12 mouse cellular contexts compared by ENCODE assay signal in genomic region chr8:61985703-61986475, GRCm38 (mm10). TPM values are rescaled to one million over a fixed set of nuclear protein-coding genes. Genes with fewer than 3 reads are reported as not detected.
DNase-seq lines count a peak whose midpoint lies in the region; ATAC-seq and TF ChIP-seq lines count a peak whose summit lies in the region.
"Had no signal": no experiment of that assay in that cellular context is flagged by ENCODE, and none has a peak within 500 bp of the region (broad histone marks: within the 10 kb centered on the region; RNA-seq: fewer than 3 reads in every experiment).

No protein-coding gene starts in this region.

- no peak for TF ChIP-seq POLR2A in kidney, adult 2 months (IDR thresholded peaks at IDR 0.05; ENCODE audit: low read depth, low read length)

- no peaks in the 10 kb centered on the region for H3K9me3 ChIP-seq in embryonic facial prominence, embryonic 14.5 days (ENCODE audit: control insufficient read depth, low read length)
- no peaks in the 10 kb centered on the region for H3K9me3 ChIP-seq in embryonic facial prominence, embryonic 10.5 days
- H3K9me3 ChIP-seq in stomach, embryonic 15.5 days: no peaks in the 10 kb centered on the region
- H3K9me3 ChIP-seq in stomach, postnatal 0 days (ENCODE audit: control insufficient read depth, low read length): no peaks in the 10 kb centered on the region
- H3K9me3 ChIP-seq: hindbrain, embryonic 15.5 days; liver, embryonic 12.5 days had no signal

- TF ChIP-seq CTCF in stomach, postnatal 0 days (IDR thresholded peaks at IDR 0.05; ENCODE audit: low read depth): no peak
- TF ChIP-seq CTCF in kidney, adult 2 months (conservative IDR thresholded peaks at IDR 0.05; ENCODE audit: insufficient read depth, insufficient read length, low read depth, low read length): no peak

- TF ChIP-seq EP300 in stomach, postnatal 0 days (optimal IDR thresholded peaks at IDR 0.05): no peak

- H3K9ac ChIP-seq in embryonic facial prominence, embryonic 14.5 days (ENCODE audit: low read depth, low read length): no peak overlapping the region
- no peak overlapping the region for H3K9ac ChIP-seq in stomach, embryonic 15.5 days
- no peak overlapping the region for H3K9ac ChIP-seq in stomach, postnatal 0 days (ENCODE audit: low read length)
- H3K9ac ChIP-seq: hindbrain, embryonic 15.5 days; liver, embryonic 12.5 days had no signal

- no peaks in the 10 kb centered on the region for H3K36me3 ChIP-seq in embryonic facial prominence, embryonic 14.5 days (ENCODE audit: control insufficient read depth, insufficient read depth, low read length)
- H3K36me3 ChIP-seq in embryonic facial prominence, embryonic 10.5 days (replicated peaks): no peaks in the 10 kb centered on the region
- H3K36me3 ChIP-seq in stomach, embryonic 15.5 days: no peaks in the 10 kb centered on the region
- H3K36me3 ChIP-seq in stomach, postnatal 0 days (ENCODE audit: control insufficient read depth, insufficient read depth, low read length): no peaks in the 10 kb centered on the region
- no peaks in the 10 kb centered on the region for H3K36me3 ChIP-seq in kidney, adult 2 months (ENCODE audit: control insufficient read depth, insufficient read depth, low read length)
- H3K36me3 ChIP-seq: hindbrain, embryonic 15.5 days; liver, embryonic 12.5 days had no signal

- no peak overlapping the region for H3K27ac ChIP-seq in embryonic facial prominence, embryonic 14.5 days (replicated peaks; ENCODE audit: low read depth, low read length)
- H3K27ac ChIP-seq in embryonic facial prominence, embryonic 10.5 days (replicated peaks): no peak overlapping the region
- no peak overlapping the region for H3K27ac ChIP-seq in stomach, embryonic 15.5 days
- no peak overlapping the region for H3K27ac ChIP-seq in stomach, postnatal 0 days (replicated peaks)
- H3K27ac ChIP-seq in kidney, adult 2 months (ENCODE audit: insufficient read depth, low read depth, low read length): no peak overlapping the region
- H3K27ac ChIP-seq: hindbrain, embryonic 15.5 days; left cerebral cortex, adult 2 months; liver, embryonic 12.5 days had no signal

- peak; percentile 19 for DNase-seq in embryonic facial prominence, embryonic 14.5 days (ENCODE audit: low spot score)
- no peak for DNase-seq in embryonic facial prominence, embryonic 10.5 days (ENCODE audit: low spot score)
- no peak for DNase-seq in stomach, postnatal 0 days (ENCODE audit: low spot score)
- peak; percentile 40 for DNase-seq in kidney, adult 2 months
- DNase-seq in cerebellum, postnatal 10 days: no peak
- DNase-seq in layer of hippocampus, adult 9-10 months (ENCODE audit: low spot score): no peak
- no peak for DNase-seq in thymus, adult 18-20 months

- no peak for ATAC-seq in embryonic facial prominence, embryonic 14.5 days (ENCODE audit: low read depth)
- ATAC-seq in stomach, embryonic 15.5 days (ENCODE audit: insufficient read depth, low FRiP score, low read depth): peak; percentile 35; the same call in 1 of the 2 replicates
- ATAC-seq in stomach, postnatal 0 days (ENCODE audit: low FRiP score, low TSS enrichment): no peak
- ATAC-seq: forebrain, embryonic 14.5 days; liver, embryonic 12.5 days had no signal

- no peak overlapping the region for H3K4me2 ChIP-seq in embryonic facial prominence, embryonic 14.5 days (ENCODE audit: low read depth, low read length)
- H3K4me2 ChIP-seq in stomach, embryonic 15.5 days: no peak overlapping the region
- no peak overlapping the region for H3K4me2 ChIP-seq in stomach, postnatal 0 days (replicated peaks; ENCODE audit: low read depth)
- H3K4me2 ChIP-seq: hindbrain, embryonic 15.5 days; liver, embryonic 12.5 days had no signal

- 50% methylated on average over 6 of the region's 6 CpGs for WGBS in embryonic facial prominence, embryonic 14.5 days
- WGBS in embryonic facial prominence, embryonic 10.5 days: 55% methylated on average over 6 of the region's 6 CpGs
- WGBS in stomach, embryonic 15.5 days: 26% methylated on average over 6 of the region's 6 CpGs
- 30% methylated on average over 6 of the region's 6 CpGs for WGBS in stomach, postnatal 0 days
- WGBS in kidney, adult 2 months: 25% methylated on average over 6 of the region's 6 CpGs

- H3K27me3 ChIP-seq in embryonic facial prominence, embryonic 14.5 days (replicated peaks; ENCODE audit: control insufficient read depth, insufficient read depth, low read length): no peaks in the 10 kb centered on the region
- no peaks in the 10 kb centered on the region for H3K27me3 ChIP-seq in embryonic facial prominence, embryonic 10.5 days (replicated peaks; ENCODE audit: low read depth, poor library complexity, severe bottlenecking)
- no peaks in the 10 kb centered on the region for H3K27me3 ChIP-seq in stomach, embryonic 15.5 days (replicated peaks)
- H3K27me3 ChIP-seq in stomach, postnatal 0 days (ENCODE audit: control insufficient read depth, insufficient read depth, low read length): no peaks in the 10 kb centered on the region
- H3K27me3 ChIP-seq in kidney, adult 2 months (replicated peaks; ENCODE audit: control insufficient read depth, insufficient read depth, low read length): no peaks in the 10 kb centered on the region
- H3K27me3 ChIP-seq: hindbrain, embryonic 15.5 days; liver, embryonic 12.5 days had no signal

- no peak overlapping the region for H3K4me3 ChIP-seq in embryonic facial prominence, embryonic 14.5 days (ENCODE audit: low read depth, low read length)
- H3K4me3 ChIP-seq in embryonic facial prominence, embryonic 10.5 days: no peak overlapping the region
- H3K4me3 ChIP-seq in stomach, embryonic 15.5 days (replicated peaks): no peak overlapping the region
- no peak overlapping the region for H3K4me3 ChIP-seq in stomach, postnatal 0 days (ENCODE audit: low read depth, low read length)
- H3K4me3 ChIP-seq in kidney, adult 2 months (ENCODE audit: insufficient read depth, low read depth, low read length): no peak overlapping the region
- H3K4me3 ChIP-seq: hindbrain, embryonic 15.5 days; left cerebral cortex, adult 2 months; liver, embryonic 12.5 days had no signal

- no peaks in the 10 kb centered on the region for H3K4me1 ChIP-seq in embryonic facial prominence, embryonic 14.5 days (ENCODE audit: control insufficient read depth, insufficient read depth, low read length)
- H3K4me1 ChIP-seq in embryonic facial prominence, embryonic 10.5 days: peaks cover 6% of the 10 kb centered on the region
- no peaks in the 10 kb centered on the region for H3K4me1 ChIP-seq in stomach, embryonic 15.5 days
- no peaks in the 10 kb centered on the region for H3K4me1 ChIP-seq in stomach, postnatal 0 days (replicated peaks; ENCODE audit: control insufficient read depth, insufficient read depth)
- H3K4me1 ChIP-seq in kidney, adult 2 months (ENCODE audit: control insufficient read depth, insufficient read depth, low read length): no peaks in the 10 kb centered on the region
- H3K4me1 ChIP-seq: liver, embryonic 12.5 days had no signal

RNA-seq across cellular contexts. Expression of gene Ddx60, which starts 58.0 kb away (rescaled TPM):
- polyA plus RNA-seq in embryonic facial prominence, embryonic 14.5 days (2014; fragmentation: Nextera tagmentation; extraction: Ambion mirVana): 0.82 and 1.3 TPM in 2 replicates
- 0.05 and 0.11 TPM in 2 replicates for polyA plus RNA-seq in embryonic facial prominence, embryonic 10.5 days (2016; fragmentation: Nextera tagmentation; extraction: Ambion mirVana)
- polyA plus RNA-seq in stomach, embryonic 15.5 days (2015; fragmentation: Nextera tagmentation; extraction: Ambion mirVana): 1.2 and 1.6 TPM in 2 replicates
- 5.2 and 6.8 TPM in 2 replicates for polyA plus RNA-seq in stomach, postnatal 0 days (2015; fragmentation: Nextera tagmentation; extraction: Ambion mirVana)
- polyA plus RNA-seq in kidney, adult 2 months (2012; rRNA removed): 0.38 and 0.95 TPM in 2 replicates

Comparison
In these comparisons a context has a peak if more than half of its experiments do, and no peak if none do; other contexts are left out.
1. DNase-seq: peak in embryonic facial prominence, embryonic 14.5 days (single experiment) and kidney, adult 2 months (single experiment); none in embryonic facial prominence, embryonic 10.5 days (single experiment), stomach, postnatal 0 days (single experiment), cerebellum, postnatal 10 days (0 of 2), layer of hippocampus, adult 9-10 months (single experiment) and thymus, adult 18-20 months (0 of 2).